Mouse (Mus musculus) c-Kit-positive CD71-positive TER-119-negative erythroid progenitor cells, embryonic 14.5 days (primary cell): ENCODE data around the gene Nubp1.

Source experiments
- DNase-seq: peaks from one replicate; pipeline ENCODE4 v3.0.0-alpha.2; 2013; ENCODE audit warnings: low read depth

The Nubp1 gene

DNA sequence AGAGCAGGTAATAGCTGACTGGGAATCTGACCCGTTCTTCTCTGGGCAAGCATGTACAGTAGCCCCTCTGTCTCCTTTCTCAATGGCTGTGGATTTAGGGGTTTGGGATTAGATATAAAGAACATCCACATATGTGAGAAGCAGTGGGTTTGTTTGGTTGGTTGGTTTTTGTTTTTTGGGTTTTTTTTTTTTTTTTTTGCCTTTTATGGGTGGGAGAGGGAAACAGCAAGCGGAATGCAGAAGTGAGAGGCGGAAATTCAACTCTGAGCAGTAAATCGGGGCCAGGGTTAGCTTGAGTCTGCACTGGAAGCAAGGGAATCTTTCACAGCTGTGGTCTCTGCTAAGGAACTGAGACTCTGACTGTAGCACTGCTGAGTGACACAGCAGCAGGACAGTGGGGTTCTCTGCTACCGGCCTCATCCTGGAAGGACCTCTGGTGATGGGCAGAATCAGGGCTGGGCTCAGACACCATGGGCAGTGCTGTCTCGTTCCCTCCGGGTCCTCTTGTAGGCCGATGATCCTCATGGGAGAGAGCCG is 6.0 kb downstream of the Nubp1 start:
- no peak for DNase-seq

DNA sequence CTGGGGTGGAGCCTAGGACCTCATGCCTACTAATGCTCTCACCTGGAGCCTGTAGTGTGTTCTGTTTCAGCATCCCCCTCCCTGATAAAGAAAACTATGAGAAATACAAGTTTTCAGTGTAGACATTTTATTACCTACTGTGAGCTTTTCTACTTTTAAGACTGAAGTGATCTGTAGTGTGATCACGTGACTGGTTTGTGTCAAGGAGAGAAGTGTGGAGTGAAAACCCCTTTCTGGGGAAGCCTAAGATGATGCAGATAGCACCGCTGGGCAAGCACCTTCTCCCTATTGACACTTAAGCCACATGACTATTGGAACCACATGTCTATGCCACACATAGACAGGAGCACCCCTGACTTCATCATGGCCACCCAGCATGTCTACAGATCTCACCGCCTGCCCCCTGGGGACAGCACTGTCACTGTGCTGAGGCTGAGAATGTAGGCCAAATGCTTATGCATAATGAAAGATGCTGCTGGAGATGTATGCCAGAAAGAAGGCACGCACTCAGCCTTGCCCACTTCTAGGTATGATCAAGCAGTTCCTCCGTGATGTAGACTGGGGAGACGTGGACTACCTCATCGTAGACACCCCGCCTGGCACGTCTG is 8.8 kb downstream of the Nubp1 start:
- no peak for DNase-seq

DNA sequence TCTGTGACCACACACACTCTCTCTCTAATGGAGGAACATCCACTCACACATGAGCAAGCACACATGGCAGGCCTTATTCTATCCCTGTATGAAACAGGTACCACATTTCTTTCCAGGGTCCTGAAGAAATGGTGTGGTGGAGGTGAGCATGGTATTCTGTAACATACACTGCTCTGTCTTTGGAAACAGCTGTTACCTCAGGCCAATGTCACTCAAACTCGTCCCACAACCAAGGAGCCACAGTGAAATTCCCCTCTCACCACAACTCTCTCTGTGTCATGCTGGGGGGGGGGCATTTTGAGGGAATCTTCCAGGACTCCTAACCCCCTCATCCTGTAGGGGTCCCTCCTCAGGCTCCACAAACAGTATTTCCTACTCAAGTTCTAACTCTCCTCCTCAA is 20.2 kb downstream of the Nubp1 start:
- no peak for DNase-seq

DNA sequence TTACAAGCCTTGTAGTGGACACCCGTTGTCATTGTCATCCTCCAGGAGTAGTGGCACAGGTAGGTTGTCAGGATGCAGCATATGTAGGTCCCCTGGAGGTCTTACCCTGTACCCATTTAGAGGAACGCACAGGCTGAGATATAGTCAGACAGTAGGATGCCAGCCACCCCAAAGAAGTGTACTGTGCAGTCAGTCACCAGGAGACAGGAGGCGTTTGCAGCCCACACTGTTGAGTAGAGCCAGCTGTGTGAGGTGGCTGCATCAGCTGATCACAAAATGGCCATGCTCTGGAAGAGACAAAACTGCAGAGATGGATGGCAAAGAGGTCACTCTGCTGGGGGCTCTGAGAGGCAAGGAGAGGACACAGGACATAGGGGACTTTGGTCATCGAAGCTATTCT is 20.6 kb downstream of the Nubp1 start:
- no peak for DNase-seq

DNA sequence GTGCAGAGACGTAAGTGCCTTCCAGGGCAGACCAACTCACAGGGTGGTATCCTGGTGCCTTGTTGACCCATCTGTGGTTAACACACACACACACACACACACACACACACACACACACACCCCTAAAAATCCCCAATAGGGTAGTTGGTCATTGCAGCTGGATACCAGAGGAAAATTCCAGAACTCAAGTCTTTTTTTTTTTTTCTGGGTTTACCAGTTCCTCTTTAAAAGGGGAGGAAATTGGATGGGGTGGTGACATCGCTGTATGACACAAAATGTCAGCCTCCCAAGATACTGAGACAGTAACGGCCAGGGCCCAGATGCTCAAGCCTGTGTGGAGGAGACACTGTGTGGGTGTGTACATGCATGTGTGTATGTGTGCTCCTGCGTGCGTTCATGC is 21.6 kb downstream of the Nubp1 start:
- DNase-seq: no peak

DNA sequence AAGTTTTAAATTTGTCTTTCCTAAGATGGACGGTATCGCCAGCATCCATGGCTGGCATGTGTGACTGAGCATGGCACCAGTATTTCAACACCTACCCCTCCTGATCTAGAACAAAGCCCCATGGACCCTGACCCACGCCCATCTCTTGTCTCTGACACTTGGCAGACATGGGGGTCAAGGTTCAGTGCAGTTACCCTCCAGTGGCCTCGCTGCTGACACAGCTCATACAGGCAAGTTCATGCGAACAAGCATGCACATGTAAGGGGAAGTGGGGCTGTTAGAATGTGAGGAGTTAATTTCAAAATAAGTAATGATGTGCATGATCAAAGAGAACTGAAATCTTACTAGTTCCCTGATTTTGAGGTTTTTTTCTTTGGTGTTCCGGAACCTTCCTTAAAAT is 24.4 kb downstream of the Nubp1 start:
- DNase-seq: no peak

DNA sequence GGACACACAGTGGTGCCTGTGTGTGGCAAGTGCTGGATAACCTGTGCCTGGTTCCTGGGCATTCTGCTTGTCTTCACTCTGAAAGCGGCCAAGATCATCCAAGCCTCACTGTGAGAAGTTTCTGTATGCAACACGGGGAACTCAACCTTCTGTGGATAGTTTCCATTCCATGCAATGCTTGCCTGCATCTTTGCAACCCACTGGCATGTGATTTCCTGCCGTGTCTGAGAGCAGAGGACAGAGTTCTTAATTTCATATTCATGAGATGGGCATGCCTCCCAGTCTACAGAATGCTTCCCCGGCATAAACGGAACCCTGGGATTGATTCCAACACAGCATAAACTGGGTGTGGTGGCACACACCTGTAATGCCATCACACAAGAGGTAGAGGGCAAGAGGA is 26.3 kb downstream of the Nubp1 start:
- no peak for DNase-seq

DNA sequence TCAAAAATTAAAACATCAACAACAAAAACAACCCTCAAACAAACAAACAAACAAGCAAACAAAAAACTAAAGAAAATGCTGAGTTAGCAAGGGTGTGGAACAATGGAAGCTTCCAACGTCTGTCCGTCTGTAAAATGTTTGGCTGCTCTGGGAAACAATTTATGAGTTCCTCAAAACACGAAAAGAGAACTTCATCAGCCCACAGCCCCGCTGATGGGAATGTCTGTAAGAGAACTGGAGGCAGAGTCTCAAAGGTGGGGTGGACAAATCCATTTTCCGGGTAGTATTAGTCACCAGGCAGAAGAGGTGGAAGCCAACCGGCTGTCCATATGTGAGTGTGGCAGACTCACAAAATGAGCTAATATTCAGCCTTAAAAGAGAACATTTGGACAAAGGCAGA is 29.6 kb downstream of the Nubp1 start:
- no peak for DNase-seq

DNA sequence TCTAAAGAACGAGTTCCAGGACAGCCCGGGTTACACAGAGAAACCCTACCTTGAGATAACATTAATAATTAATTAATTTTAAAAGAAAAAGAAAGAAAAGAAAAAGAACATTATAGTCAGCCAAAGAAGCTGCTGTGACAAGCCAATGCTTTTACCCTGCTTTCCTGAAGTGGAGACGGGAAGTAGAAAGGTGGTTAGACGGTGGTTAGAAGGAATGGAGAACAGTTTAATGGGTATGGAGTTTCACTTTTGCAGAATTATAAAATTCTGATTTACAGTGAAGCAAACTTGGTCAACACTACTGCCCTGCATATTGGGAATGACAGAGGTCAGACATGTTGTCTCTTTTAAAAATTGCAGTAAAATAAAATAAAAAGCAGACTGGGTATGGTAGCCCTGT is 30.0 kb downstream of the Nubp1 start:
- no peak for DNase-seq

DNA sequence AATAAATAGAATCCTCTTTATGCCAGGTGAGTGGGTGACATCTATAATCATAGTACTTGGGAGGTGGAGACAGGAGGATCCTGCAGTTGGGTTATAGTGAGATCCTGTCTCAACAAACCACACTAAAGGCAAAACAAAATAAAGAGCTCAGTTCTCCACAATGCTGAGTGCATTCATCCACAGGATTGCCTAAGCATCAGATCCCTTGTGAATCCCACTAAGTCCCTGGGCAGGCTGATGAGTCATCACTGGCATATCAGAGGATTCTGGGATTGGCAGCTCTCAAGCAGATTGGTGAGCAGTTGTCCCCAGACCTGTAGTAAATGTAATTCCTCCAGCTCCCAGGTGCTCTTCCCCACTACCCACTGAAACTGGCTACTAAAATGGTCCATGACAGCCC is 32.0 kb downstream of the Nubp1 start:
- no peak for DNase-seq

DNA sequence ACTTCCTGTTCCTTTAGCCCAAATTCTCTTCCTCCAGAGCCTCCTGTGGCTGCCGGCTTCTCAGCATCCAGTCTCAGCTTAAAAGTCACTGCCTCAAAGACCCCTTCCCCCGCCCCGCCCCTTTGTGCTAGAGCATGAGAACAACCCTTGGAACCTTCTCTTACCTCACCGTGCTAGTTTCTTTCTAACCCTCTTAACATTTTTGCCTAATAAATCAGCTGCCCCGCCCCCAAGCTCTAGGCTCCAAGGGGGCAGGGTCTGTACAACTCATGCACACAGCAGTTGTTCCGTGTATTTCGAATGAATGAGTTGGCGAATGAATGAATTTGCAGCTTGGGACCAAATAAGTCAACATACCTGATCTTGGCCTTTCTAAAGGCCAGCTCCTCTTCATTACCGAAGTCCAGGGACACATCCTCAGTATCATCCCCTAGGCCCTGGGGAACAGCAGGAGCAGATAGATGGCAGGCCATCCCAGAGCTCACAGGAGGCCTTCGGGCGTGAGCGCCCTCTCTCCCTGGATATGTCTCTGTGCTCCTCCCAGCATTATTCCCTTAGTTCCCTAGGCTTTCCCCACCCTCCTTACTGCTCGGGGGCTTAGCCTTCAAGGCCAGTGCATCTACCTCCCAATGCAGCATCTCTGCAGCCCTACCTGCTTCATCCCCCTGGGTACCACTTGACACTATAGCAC is 35.0 kb downstream of the Nubp1 start:
- no peak for DNase-seq

DNA sequence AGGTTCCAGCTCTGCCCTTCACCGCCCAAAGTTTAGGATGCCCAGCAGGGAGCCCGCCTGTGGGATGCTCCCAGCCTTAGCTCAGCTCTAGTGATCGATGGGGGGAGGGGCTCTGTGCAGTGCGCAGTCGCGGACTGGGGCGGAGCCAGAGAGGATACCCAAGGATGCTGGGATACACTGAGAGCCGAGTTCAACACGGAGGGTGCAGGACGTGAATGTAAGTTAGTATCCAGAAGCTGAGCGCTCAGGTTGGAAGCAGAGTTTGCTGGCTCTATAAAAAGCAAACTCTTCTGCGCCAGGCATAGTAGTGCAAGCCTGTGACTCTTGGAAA is 35.5 kb downstream of the Nubp1 start, which contains the start of gene Tvp23a:
Gene Tvp23a, minus strand, starts transcription at position 99 of the 331 bp plus-strand sequence.
- DNase-seq: no peak

DNA sequence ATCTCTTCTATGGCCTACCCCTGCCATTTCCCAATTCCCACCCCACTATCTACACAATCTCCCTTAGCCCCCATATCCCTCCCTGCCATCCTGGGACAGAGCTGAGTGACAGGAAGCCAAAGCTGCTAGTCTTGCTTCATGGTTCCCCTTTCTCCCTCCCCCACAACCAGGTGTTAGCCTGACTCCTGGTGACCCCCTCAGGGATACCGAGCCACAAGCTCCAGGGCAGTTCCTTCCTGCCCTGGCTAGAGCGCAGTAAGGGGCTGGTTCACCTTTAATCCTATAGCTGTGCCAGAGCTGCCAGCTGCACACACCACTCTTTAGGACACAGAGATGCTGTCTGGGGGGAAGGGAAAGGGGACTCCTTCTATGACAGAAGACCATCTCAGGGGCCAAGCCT is 36.0 kb downstream of the Nubp1 start:
- no peak for DNase-seq

DNA sequence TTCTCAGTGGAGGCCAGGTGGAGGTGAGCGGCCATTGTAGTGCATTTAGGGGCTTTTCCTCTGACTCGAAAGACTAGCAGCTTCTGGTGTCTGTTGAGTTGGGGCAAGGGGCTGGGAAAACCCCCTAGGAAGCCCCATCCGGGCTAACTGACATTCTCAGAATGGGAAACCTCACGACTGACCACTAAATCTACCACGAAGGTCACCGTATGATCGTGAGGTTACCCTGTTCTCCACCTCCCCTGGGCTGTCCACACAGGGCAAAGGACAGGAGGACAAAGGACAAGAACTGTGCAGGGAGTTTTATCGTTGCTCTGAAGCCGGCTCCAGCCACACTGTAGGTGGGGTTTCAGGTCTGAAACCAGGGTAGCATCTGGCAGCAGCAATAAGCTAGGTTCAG is 37.2 kb downstream of the Nubp1 start:
- DNase-seq: no peak

DNA sequence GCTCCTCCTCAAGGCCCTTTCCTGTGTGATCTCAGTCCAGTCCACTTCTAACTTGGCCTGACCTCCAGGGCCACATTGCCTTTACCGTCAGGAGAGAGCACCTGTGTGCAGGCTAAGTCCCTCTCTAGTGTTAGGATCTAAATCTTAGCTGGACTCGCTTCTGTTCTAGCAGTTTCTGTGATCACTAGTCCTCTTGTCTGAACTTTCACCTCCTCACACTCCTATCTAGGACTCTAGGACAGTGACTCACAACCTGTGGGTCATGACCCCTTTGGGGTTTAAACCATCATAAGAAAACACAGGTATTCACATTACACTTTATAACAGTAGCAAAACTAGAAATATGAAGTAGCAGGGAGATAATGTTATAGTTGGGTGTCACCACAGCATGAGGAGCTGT is 40.2 kb downstream of the Nubp1 start:
- no peak for DNase-seq

DNA sequence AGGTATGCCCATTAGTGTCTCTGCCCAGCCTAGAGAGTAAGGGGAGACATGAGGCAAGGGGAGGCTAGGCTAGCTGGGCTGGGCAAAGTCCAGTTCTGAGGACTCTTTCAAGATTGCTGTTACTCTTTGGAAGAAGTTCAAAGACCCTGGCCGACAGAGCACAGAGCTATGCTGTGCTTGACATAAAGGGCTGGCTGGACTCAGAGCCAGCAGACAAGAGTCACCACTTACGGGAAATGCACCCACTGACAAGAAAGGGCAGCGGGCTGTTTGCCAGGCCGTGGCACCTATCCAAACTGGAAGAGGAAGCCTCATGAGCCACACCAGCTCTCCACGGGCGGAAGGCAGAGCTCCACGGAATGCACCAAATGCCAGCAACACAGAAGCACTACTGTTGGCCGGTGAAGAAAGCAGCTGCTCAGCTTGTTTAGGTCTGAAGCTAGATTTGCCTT is 40.7 kb downstream of the Nubp1 start:
- no peak for DNase-seq

DNA sequence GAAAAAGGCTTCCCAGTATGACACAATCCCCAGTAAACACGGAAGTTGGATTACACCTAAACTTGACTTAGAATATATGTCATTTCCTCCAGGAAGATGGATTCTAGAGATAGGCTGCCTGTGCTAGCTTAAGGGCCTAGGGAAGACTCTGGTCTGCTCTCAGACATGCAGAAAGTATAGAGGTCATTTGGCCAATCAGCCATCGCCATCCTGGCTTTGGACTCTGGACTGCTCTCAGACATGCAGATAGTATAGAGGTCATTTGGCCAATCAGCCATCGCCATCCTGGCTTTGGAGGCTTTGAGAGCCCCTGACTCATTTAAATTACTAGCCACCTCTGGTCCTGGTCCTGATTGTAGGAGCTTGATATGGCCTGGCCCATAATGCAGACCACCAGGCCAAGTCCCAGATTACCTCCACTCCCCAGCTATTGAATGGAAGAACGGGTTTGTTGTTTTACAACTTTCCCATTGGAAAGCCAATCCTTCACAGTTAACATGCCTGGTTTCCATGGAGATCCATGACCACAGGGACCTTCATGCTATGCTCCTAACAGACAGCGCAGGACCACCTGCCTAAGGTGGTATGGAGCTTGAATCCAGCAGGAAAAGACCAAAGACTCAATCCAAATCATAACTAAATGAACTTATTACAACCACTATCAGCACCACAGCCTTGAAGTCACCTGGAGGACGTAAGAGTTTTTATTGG is 42.3 kb downstream of the Nubp1 start:
- DNase-seq: no peak

DNA sequence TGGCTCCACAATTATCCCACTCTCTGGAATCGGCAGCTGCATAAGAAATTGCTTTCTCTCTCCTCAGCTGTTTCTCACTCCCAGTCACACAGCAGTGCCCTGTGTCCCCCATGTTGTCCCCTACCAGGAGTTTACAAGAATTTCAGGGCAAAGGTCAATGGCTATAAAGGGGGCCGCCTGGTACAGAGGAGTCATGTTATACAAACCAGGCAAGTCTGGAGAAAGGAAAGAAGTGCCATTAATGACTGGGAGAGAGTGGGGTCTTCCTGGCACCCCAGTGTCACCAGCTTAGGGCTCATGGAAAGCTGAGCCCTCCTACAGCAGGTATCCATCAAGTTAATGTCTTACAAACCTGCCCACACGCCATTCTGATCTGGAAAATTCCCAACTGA is 42.8 kb downstream of the Nubp1 start:
- DNase-seq: no peak

DNA sequence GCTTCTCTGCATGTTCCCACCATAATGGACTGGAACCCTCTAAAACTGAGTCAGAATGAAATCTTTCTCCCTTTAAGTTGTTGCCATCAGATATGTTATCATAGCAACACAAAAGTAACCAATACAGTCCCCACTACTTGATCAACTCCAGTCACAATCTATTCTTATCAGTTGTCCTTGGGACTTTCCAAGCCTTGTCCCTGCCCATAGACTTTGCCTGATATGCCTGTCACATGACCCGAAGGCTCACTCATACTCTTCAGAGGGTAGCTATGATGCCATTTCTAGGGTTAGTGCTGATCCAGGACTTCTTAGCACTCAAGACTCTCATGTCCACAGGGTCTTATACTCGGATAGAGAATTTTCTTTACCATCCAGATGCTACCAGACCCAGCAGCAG is 48.4 kb downstream of the Nubp1 start:
- DNase-seq: no peak

DNA sequence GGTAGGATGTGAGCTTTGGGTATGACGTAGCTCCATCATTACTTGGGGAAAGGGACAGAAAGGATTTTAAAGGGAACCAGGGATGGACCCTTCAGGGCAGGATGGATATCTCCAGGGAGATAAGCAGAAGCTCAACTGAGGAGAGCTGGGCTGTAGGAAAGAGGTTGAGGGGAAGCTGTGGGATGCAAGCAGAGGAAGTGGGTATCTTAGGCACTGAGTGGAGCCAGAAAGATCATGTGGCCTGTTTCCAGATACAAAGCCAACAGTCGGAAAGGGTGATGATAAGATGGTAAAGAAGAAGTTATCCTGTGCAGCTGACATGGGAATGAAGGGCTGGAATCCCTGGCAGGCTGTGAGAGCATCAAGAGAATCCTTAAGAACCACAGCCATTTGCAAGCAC is 49.4 kb downstream of the Nubp1 start:
- no peak for DNase-seq

DNA sequence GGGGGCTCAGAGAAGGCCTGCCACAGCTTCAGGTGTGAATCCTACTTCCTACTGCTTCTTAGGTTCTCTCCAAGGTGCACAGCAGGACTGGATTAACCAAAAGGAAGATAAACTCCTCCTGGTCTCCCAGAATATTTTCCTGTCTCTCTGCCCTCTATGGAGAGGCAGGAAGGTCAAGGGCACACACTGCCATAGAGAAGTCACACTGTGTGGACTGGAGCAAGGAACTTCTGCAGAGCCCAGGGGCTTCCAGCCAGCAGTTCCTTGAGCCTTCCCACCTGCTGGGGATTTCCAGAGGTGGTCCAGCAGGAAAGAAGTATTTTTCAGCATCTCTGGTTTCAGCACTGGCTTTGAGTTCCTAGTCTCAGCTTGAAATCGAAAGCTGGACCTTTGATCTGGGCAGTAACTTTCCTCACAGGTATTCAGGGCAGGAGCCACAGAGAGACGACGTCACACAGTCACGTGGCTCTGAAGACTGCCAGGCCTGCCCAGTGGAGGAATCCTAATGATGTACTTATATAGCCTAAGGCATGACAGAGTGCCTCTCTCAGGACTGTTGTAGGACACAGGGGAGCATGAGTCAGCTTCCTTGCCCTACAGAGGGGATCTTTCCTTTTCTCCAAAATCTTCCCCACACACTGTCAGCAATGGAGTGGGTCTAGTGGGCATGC is 53.4 kb downstream of the Nubp1 start:
- DNase-seq: no peak

DNA sequence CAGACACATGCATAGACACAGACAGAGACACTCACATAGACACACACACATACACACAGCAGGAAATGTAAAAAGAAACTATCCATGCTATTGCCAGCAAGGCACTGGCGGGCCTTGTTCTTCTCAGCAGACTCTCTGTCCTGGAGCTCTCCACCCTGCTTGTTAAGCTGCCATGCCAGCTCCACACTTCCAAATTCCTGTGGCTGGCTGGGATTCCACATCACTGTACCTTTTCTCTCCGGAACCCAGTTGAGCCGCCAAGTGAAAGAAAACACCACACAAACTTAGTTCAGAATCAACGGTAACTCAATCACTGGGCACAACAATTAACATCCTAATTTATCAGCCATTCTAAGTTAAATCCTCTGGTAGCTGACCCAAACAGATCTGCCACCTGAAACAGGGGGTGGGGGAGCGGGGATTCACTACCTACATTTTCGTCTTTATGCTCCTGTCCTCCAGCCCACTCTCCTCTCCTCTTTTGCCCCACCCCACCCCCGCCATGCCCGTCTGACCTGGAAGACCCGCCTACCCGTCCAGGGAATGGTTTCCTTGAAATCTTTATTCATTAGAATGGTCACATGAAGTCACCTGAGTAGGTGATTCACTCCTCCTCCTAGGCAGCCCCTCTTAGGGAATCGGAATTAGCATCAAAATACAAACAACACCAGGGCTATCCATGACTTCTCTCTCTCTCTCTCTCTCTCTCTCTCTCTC is 55.8 kb downstream of the Nubp1 start:
- no peak for DNase-seq
